Mouse (Mus musculus): ENCODE measurements around the gene Lrrc63. TPM values are rescaled to one million over a fixed set of nuclear protein-coding genes. Genes with fewer than 3 reads are reported as not detected.

Lrrc63 gene
- polyA plus RNA-seq, 2 experiments from 2014 or later, result not detected

DNA sequence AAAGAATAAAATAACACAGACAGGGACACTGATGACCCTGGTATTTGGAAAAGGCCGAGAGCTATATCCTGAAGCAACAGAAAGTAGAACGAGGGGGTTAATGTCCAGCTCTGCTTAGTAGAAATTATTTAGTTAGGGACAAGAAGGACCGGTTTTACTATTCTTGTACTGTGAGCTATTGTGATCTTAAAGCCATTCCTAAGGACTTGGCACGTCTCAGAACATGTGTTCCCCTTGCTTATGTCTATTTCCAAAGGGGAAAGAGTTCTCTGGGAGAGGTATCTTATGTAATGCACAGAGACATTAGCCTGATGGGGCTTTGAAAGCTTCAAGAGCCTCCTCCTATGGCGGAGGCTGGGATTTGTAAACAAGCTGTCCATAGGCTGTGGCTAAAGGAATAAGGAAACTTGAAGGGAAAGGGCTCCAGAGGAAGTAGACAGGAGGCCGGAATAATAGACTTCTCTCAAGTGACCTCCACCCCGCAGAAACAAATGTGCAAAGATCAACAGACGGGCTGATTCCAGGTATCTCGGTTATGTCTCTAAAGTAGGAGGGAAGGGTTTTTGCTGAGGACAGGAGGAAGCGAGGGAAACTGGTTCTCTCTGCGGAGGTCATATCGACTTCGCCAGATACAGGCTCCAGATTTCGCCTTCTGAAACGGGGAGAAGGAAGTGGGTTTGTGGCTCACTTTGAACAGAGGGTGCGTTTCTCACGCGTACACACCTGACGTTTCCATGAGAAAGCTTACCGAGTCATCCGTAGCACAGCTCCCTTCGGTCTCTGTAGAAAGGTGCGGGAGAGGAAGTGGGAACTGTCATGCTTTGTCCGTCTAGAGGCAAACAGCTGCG, 5.7 kb upstream of the Lrrc63 start:
- ATAC-seq, result peak; percentile 74

DNA sequence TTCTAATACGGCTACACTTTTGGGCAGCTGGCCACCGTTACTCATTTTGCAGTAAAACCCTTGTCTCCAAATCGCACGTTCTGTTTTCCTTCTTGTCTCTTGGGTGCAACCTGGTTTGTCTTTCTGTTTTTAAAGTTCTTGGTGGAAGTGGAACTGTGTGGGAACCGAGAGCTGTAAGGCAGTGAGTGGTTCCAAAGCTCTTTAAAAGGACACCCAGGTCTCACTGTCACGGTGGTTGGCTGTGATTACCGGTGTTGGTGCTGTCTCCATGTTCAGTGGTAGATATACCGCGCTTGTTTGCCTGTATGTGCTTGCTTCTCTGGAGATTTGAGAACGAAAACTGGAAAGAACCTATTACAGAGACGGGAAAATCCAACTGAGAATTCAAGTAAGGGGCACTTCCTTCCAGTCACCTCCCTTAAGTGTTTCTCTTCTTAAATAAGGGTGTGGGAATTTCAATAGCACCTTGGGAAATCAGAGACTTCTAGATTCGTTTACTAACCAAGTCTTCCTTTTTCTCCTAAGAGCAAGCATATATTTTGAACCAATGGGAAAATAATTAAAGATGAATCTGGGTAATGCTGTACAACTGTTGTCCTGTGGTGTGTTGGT, 749 bp upstream of the Lrrc63 start:
- peak; percentile 21 for ATAC-seq

DNA sequence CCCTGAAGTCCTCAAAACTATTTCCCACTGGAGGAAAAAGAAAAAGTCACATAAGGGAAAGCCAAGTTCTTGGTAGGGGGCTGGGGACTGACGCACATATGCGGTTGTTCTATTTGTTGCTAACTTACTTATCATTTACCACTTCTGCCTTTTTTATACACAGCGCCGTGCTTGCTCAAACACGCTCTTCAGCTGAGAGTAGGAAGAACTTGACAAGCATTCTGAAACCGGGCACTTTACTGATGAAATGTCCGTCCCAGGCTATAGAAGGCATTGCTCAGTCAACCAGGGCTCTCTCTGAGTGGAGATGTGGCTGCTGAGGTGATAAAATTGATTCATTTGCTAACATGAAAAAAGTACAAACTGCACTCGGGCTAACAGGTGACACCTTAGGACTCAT, 9.0 kb downstream of the Lrrc63 start:
- no peak for ATAC-seq

DNA sequence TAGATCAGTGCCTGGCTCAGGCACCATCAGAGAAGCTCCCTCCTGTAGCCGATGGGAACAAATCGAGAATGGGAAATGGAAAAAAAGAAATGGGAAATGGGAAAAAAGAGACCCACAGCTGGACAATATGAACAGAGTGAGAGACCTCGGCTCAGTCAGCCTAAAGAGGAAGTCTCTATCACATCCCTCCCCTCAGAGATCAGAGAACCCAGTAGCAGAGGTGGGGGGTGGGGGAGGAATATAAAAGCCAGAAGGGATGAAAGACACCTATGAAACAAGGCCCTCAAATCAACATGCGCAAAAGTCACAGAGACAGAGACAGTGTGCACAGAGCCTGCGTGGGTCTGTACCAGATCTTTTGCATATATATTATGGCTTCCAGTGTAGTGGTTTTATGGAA, 27.7 kb downstream of the Lrrc63 start:
- ATAC-seq, result no peak

DNA sequence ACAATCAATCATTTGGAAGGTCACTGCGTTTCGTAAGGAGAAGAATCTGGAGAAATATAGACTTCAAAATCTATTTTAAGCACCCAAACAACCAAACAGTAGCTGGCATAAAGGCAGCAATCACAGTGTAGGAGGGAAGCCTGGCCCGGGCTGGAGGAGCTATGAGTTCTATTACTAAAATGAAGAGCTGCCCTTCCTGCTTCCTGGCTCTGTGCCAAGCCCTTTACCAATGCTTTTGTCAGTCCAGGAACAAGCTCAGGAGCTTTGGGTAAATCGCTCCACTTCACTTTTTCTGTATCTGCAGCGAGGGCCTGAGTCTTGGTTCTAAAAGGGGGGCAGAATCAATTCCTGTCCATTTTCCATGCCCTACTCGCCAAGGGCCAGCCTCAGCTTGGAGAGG, 52.7 kb downstream of the Lrrc63 start:
- ATAC-seq, result no peak

DNA sequence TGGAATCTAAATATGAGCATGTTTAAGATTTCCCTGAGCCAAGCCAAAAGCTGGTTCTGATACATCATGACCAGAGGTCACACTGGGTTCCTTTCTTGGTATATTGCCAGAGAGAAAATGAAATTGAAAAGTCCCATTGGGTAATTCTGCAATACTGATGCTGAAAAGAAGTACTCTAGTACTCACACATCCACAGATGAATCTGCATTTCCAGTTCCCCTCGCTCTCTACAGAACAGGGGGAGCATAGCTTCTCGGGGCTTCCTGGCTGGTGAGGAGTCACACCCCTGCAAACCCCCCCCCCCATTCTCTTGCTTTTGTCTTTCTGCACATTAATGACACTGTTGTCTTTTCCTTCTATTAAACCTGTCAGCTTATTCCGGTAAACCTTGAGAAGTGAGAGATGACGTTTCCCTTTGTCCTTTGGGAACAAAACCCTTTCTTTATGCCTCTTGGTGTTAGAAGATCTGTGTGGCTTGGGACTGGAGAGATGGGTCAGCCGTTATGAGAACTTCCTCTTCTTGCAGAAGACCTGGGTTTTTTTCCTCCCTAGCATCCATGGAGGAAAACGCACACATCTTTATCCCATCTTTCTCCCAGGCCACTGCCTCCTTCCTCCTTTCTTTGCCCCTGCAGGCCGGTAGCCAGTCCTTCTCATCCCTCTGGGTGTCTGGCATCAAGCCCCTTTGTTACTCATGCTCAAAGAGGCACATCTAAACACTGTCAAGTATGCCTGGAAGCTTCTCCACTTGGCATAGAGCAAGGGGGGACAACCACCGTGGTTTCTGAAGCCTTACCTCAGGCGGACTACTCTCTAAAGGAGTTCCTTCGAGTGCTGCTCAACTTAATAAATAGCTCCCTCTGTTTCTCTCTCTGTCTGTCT, 55.1 kb downstream of the Lrrc63 start:
- no peak for ATAC-seq

DNA sequence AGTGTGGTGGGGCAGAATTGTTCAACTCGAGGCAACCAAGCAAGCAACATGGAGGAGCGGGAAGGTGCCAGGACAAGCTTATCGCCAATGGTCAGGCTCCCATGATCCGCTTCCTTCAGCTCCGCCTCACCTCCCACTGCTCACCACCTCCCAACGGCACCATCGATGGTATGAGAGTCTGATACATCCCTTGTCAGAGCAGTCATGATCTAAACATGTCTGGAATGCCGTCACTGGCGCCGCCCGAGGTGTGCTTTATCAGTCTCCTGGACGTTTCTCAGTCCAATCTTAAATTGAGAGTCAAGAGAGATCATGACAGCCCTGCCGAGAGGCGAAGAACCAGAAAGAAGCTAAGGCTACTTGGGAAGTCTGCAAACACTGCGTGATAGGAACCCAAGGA, 59.6 kb downstream of the Lrrc63 start:
- no peak for ATAC-seq

DNA sequence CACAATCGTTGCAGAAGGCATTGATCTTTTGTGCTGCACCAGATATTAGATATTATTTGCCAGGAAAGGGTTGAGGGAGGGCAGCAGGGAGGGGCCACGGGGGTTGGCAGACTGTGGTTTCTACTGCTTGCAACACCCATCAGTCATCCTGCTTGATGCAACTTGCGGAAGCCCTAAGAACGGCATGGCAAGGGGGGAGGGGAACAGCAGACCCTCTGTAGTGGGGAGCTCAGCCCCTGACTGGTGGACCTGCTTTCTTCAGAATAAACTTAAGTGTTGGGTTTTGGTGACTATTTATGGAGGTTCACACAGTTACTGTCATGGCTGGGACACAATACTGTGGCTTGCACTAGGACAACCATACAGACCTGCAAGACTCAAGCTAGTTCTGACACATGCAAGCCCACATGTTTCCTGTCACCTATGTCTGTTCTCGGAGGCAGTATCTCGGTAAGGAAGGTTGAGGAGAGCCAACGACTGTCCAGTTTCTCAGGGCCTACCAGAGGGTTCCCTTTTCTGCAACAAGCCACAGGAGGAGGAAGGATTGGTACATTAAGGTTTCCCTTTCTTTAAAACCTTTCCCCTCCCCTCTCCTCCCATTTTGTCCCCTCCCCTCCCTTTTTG, 61.2 kb downstream of the Lrrc63 start:
- peak; percentile 73 for ATAC-seq

DNA sequence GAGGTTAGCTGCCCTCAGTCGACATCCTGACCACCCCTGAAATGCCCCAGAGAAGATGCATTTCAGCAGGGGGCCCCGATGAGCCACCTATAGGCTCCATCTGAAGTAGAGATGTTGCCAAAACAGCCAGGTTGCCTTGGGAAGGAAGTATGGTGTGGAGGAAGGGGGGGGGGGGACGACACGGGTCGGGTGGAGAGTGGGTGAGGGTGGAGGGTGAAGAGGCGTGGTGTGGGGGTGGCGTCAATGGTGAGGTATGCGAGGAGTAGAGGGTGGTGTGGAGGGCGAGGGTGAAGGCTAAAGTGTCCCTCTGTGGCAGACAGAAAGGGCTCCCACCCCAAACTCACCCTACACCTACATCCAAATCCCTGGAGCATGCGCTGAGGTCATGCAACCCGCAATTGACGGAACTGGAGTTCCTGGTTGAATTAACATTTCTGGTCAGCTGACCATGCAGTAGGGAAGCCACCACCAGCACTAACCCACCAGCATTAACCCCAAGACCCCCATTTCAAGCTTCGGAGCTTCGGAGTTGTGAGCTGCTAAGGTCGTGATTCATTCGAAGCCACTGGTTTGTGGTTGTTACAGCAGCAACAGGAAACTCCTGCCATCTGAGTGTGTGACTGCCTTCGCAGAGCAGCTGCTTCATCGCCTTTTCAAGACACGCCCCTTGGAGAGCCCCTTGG, 62.1 kb downstream of the Lrrc63 start:
- peak; percentile 85 for ATAC-seq

DNA sequence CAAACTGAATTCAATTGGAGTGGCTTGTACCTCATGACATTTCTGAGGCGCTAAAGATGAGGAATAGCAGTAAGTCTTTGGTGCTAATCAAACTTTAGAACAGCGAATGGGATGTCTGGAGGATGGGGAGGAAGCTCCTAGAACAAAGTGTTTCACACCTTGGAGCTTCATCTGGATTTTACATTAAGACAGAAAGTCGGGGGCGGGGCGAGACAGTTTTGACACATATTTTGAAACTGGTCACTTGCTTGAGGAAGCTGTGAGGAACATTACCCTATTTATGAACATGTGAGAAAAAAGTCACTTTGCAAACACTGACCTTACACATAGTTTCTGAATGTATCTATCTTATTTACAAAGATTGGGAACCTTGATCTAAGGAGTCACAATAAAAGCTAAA, 65.5 kb downstream of the Lrrc63 start:
- no peak for ATAC-seq

DNA sequence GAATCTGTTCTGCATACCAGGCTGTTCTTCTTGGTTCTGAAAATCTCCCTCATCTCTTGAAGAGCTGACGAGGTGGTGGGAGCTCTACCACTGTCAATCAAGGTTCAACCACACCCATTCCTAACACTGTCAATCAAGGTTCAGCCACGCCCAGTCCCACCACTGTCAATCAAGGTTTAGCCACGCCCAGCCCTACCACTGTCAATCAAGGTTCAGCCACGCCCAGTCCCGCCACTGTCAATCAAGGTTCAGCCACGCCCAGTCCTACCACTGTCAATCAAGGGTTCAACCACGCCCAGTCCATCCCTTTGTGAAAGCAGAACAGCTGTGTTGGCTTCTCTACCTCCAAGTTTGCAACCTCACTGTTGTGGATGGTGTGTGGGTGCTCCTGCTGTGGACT, 66.2 kb downstream of the Lrrc63 start:
- no peak for ATAC-seq

DNA sequence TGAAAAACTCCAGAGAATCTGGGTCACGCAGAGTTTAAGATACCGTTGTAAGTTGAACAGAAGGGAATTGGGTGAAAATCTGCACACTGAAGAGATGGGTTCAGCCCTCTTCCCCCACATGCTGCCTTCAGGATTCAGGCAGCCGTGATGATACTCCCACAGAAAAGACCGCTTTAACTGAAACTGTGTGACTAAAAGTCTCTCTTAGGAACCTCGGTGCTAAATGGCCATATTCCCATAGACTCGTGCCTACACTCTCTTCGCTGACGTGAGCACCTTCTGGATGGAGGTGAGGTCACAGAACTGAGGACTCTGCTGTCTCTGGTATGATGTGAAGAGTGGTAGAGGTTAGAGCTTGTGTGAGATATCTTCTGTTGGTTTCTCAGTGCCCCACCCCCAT, 66.7 kb downstream of the Lrrc63 start:
- ATAC-seq, result no peak

DNA sequence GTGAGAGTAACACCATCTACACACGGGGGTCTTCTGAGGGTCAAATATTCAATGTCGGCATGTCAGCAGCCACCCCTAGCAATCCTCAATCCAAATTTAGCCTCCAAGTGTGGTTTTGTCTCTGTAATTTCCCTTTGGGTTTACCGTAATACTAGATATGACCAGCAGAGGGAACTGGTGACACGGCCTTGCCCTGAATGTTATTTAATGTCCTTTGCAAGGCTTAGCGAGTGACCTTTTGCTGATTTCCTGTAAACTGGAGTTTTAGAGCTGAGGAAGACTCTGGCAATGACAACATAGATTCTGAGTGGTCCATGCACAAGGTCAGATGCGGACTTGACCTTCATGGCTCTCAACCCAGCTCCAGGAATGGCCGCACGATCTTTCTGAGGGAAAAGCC, 70.1 kb downstream of the Lrrc63 start:
- peak; percentile 85 for ATAC-seq

DNA sequence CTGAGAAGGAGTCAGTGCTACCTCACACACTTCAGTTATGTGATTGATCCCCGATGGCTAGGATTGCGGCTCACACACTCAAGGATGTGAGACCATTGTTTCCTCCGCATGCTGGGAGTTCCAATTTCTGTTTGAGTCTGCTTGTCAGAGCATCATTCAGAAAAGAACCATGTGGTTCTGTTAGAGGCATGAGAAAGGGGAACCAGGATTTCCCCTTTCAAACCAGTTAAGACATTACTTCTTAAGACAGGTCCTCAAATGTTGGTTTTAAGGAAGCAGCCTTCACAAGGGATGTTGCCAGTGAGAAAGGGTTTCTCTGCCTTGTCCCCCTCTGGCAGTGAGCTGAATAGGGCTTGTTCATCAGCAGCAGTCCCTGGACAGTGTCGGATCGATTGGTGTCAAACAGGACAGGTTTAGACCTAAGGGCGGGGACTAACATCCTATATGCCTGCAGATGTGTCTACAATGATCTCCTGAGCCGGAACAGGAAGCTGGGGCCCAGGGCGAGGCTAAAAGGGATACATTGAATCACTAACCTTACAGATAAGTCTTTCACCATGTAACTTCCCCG, 73.7 kb downstream of the Lrrc63 start:
- ATAC-seq, result peak; percentile 69

DNA sequence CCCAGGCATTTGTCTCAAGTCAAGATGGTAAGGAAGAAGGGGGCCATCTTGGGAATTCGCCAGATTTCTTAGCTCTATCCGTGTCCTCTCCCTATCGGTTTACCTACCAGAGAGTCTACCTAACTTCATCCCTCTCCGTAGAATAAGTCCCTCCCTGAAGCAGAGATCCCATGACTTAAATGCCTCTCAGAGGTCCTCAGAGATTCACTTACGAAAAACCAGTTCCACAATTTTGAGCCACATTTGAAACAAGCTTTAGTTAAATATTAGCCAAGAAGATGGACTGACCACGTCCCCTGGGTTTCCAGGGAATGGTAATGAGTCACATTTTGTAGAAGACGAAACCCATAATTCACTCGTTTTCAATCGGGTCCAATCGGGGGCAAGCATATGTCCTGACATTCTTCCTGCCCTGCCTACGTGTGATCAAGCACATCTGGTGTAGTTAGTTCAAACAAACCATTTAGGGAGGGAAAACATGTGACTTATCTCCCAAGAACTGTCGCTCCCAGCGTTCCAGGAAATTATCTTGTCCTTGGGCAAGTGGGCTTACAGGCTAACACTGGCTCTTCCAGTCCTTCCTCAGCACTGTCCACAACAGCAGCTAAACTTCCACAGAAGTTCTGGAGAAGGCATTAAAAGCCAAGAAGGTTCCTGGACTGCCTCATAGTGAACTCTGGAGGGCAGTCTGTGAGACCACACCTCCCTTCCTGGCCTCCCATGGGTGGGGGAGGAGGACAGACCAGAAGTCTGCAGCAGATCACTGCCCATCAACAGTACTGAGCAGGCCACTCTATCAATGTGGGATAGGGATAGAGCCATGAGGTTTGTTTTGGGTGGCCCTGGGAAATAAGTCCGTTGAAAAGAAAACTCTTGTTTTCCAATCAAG, 76.0 kb downstream of the Lrrc63 start:
- no peak for ATAC-seq

DNA sequence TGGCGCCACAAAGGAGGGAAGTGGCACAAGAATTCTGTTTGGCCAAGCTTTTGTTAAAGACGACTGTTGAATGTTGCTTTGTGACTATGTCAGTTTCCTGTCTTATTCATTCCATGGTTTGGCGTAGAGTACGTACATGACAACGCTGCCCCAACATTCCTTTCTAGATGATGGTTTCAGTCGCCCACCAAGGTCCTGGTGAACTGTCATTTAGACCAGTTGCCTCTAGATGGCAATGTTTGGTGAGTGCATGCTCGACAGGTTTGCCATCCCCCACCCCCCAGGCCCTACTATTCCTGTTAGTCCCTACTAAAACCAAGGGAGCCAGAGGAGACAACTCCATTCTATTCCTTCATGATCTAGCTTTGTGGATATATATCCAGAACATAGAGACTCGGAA, 78.2 kb downstream of the Lrrc63 start:
- ATAC-seq, result no peak

DNA sequence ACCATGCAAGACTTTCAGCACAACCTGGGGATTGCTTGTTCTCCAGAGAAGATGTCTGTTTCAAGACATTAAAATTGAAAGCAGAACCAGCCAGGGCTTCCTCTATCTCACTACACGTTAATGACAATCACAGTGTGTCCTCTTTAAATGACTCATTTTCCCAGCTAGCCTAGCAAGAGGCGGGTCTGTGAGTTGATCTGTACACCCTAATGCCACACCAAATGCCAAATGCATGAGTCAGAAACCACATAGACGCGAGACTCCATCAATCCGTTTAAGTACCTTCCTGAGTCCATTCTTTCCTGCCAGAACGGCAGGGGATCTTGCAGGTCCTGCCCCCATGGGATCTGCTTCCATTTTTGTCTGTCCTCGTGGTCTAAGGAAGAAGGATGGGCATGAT, 85.5 kb downstream of the Lrrc63 start:
- peak; percentile 41 for ATAC-seq

DNA sequence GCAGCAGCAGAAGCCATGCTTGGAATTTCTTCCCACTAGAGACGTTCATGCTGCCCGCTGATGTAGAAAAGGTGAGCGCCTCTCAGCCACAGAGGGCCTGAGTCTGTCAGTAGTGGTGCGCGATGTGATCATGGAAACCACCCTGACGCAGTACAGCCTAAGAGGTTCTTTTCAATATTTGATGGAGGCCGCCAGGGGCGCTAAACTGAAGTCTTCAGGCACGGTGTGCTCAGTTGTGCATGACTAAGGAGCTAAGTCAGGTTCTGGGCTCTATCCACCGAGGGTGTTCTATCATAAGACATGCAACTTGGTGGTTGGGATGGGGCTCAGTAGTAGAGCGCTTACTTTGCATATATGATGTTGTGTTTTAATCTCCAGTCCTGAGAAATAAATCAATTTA, 95.2 kb downstream of the Lrrc63 start:
- no peak for ATAC-seq
